Mouse (Mus musculus): ENCODE results near the gene Klc4.

Gene Klc4

DNA sequence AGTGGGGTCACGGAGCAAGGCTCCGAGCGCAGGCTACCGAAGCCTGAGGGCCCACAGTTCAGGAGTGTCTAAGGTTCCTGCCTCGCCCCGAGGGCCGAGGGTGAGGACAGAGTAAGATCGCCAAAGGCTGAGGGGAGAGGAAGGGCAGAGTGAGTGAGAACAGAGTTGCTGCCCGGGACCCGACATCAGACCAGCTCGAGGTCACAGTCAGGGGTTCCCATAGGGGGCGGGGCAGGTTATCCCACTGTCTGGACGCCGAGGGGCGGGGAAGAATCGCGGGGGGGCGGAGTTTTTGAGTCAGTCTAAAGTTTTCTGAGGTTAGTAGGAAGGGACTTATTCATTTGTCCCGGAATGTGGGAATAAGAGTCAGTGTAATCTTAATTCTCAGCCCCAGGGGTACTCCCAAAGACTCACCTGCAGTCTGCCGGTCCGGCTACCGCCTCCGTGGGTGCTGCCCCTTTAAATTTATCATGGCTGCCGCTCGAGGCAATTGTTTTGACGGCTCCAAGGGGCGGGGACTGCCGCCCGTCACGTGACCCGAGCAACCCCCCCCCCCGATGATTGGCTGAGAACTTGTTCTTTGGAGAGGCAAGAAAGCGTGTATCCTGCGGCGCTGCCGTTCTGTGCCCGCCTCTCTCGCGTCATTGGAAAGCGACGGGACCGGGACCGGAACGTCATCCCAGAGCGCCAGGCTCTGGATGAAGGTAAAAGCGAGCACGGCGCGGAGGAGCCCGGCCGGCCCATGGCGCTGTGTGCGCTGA, at the start of gene Klc4, which contains the start of gene Mrpl2:
Gene Klc4 (minus strand): TSS at position 462 of the 761 bp plus-strand sequence.
Gene Mrpl2 (plus strand): TSS at position 669 of the 761 bp plus-strand sequence.
- peak; percentile 95 to 98 for DNase-seq (ENCODE audit: low read depth in 1 of 2, low spot score in 2 of 2)

- no peak for DNase-seq (ENCODE audit: low read depth in 1 of 2, low spot score in 2 of 2)
These were observed 48.8 kb upstream of the Klc4 start for GRCm38 (mm10) chr17:46694517-46695063.

DNA sequence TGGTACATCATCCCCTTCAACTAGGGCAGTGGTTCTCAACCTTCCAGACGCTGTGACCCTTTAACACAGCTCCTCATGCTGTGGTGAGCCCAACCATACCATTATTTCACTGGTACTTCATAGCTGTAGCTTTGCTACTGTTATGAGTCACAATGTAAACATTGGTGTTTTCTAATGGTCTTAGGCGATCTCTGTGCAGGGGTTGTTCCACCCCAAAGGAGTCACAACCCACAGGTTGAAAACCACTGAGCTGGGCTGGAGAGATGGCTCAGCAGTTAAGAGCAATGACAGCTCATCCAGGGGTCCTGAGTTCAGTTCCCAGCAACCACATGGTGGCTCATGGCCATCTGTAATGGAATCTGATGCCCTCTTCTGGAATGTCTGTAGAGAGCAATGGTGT, 45.6 kb upstream of the Klc4 start:
- DNase-seq (ENCODE audit: low read depth in 1 of 2, low spot score in 2 of 2): no peak

- no peak for DNase-seq (ENCODE audit: low read depth in 1 of 2, low spot score in 2 of 2)
These were observed 44.8 kb upstream of the Klc4 start for GRCm38 (mm10) chr17:46690665-46691064.

DNA sequence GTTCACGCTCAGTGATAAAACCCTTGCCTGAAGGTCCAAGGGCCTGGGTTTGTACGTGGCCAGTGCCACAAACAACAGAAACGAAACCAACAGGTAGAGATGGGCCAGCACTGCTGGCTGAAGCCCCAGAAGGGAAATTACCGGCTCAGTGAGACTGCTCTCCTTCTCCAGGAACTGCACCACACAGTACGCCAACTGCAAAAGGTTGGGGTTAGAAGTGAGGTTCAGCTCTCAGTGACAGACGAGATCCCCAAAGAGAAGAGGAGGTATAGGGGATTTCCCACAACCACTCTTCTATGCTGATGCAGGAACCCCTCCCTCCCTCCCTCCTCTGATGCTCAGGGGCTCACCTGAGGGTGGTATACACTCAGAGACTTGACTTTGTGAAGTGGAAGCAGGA, 40.1 kb upstream of the Klc4 start:
- DNase-seq (ENCODE audit: low read depth in 1 of 2, low spot score in 2 of 2): no peak

DNA sequence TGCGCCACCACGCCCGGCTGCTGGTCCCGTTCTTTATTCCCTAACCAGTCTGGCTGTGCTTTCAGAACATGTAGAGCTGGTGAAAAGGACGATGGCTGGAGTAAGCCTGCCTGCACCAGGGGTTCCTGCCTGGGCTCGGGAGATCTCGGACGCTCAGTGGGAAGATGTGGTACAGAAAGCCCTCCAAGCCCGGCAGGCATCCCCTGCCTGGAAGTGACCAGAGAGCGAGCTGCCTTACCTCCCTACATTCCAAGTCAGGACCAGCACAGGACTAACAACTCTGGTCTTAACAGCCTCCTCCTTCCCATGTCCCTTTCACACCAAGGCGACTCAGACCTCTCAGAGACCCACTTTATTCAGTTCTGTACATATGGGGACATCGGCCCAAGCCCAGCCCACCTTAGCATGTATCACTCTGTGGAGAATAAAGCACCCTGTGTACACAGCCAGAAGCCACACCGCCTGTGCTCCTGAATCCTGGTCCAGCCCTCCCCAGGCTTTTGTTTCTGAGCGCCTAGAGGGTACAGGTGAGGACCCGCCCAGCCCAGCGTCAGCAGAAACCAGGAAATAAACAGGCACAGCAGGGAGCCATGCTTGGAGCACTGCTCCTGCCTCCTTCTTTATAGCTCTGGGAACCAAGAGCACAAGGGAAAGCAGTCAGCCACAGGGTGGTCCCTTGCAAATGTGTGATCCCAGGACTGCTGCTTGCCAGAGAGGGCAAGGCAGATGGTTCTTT, 37.0 kb upstream of the Klc4 start:
- no peak for DNase-seq (ENCODE audit: low read depth in 1 of 2, low spot score in 2 of 2)

- no peak for DNase-seq (ENCODE audit: low read depth in 1 of 2, low spot score in 2 of 2)
These were observed 35.8 kb upstream of the Klc4 start for GRCm38 (mm10) chr17:46681466-46682118.

DNA sequence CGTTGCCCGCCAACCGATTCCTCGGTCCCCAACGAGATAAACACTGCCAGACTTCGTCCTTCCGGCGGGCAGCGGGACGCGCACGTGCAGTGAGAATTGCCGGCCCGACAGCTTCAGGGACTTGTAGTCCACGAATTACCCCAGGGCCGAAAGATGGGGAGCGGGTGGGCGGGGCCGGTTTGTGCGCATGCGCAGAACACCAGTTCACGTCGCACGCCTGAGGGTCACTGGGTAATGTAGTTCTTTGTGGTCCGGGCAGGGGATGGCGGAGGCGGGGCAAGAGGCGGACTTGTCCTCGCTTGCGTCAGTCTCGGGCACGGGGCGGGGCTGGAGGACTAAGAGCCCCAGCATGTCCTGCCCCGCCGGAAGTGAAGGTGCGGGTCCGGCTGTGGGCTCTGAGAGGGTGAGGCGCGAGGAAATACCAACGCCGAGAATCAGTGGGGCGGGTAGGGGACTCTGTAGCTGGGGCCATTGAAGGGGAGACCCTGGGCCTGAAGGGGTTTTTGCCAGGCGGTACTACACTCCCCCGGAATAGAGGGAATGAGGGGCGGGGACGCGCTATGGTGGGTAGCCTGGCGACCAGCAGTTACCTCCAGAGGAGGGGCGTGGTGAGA, 35.0 kb upstream of the Klc4 start, which contains the start of gene Klhdc3:
Gene Klhdc3 (minus strand): TSS at position 155 of the 614 bp plus-strand sequence.
- DNase-seq (ENCODE audit: low read depth in 1 of 2, low spot score in 2 of 2): peak; percentile 90 to 92

GRCm38 (mm10) chr17:46679843-46680759, 34.3 kb upstream of the Klc4 start:
- peak in 1 of 2 experiments; percentile 15 for DNase-seq (ENCODE audit: low read depth in 1 of 2, low spot score in 2 of 2)

DNA sequence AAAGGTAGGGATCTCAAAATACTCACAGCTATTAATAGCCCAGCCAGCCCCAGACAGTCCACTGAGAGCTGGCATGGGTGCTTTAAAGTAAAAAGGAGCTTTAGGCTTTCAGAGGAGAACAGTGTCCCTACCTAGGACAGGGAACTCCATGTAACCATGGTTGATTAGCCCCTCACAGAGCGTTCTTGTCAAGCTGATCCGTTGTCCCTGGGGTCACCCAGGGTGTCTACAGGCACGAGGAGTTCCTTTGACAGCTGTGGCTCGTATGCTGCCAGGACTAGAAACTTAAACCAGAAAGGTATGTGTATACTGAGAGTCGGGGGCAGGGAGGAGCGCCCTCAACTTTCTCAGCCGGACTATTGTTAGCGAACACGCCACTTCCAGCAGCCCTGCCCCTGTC, 33.1 kb upstream of the Klc4 start:
- DNase-seq (ENCODE audit: low read depth in 1 of 2, low spot score in 2 of 2): no peak

GRCm38 (mm10) chr17:46678416-46678815, 32.6 kb upstream of the Klc4 start, which contains the start of gene Mea1:
Gene Mea1 (plus strand): TSS chr17:46678793.
- no peak for DNase-seq (ENCODE audit: low read depth in 1 of 2, low spot score in 2 of 2)

DNA sequence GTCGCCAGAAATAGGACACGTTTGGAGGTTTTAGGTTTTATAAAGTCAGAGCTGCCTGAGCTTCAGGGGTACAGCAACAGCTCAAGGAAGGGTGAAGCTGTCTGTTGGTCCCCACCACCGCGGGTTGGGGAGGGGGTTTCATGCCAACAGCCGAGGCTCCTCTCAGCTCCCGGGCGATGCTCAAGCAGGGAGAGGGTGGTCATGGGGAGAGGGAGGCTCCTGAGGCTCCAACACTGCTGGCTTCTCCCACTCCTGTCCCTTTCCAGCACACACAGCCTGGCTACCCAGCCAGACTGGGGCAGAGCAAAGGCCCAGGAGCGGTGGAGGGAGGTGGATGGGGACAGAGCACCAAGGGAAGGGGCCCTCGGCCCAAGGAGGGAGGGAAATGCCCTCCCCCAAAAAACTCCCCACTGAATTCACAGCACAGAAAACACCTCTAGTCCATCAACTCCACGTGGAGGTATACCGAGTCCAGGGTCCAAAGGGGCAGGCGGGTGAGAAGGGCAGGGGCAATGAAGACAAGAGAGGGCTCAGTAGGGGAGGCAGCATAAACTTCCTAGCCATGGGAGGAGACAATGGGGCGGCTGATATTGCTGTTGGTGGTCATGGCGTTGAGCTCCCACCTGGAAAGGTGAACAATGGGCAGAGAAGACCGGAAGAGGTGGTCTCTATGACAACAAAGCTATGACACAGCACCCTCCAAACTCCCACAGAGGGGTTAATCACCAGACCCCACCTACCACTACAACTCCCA, 28.9 kb upstream of the Klc4 start:
- DNase-seq (ENCODE audit: low read depth in 1 of 2, low spot score in 2 of 2): no peak

- DNase-seq (ENCODE audit: low read depth in 1 of 2, low spot score in 2 of 2): peak; percentile 72 to 79
These were observed 28.2 kb upstream of the Klc4 start, which contains the start of gene Rrp36 for GRCm38 (mm10) chr17:46673850-46674529. Gene Rrp36 (minus strand): TSS chr17:46674352.

GRCm38 (mm10) chr17:46669911-46670310, 24.1 kb upstream of the Klc4 start:
- no peak for DNase-seq (ENCODE audit: low read depth in 1 of 2, low spot score in 2 of 2)

- DNase-seq (ENCODE audit: low read depth in 1 of 2, low spot score in 2 of 2): no peak
These were observed 21.9 kb upstream of the Klc4 start for GRCm38 (mm10) chr17:46667712-46668111.

- no peak for DNase-seq (ENCODE audit: low read depth in 1 of 2, low spot score in 2 of 2)
These were observed 16.9 kb upstream of the Klc4 start for GRCm38 (mm10) chr17:46662730-46663129.

DNA sequence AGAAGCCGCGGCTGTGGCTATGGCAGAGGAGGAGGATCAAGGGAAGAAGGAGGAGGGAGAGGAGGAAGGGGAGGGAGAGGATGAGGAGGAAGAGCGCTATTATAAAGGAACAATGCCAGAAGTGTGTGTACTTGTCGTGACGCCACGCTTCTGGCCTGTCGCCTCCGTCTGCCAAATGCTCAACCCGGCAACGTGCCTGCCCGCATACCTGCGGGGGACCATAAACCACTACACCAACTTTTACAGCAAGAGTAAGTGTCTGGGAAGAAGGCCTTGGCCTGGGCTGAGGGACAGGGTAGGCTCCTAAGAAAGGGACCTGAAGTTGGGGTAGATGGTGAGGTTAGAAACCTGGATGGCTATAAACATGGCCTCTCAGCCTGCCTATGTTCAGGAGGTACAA, 16.2 kb upstream of the Klc4 start:
- DNase-seq (ENCODE audit: low read depth in 1 of 2, low spot score in 2 of 2): no peak

- no peak for DNase-seq (ENCODE audit: low read depth in 1 of 2, low spot score in 2 of 2)
These were observed 15.5 kb upstream of the Klc4 start for GRCm38 (mm10) chr17:46661351-46661750.

DNA sequence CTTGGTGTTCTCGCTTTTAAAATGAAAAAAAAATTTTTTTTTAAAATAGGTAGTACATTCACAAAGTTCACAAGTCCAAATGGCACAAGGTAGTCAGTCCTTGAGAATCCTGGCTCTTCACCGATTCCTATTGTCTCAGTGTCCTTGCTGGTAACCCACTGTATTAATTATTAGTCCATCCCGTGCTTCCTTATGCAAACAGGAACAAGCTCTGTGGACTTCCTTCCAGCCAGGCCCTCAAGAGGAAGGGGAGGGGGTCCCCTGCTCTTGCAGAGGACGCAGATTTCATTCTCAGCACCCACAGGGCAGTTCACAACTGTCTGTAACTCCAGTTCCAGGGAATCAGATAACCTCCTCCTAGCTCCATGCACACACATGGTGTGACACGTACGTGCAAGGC, 10.2 kb upstream of the Klc4 start:
- DNase-seq (ENCODE audit: low read depth in 1 of 2, low spot score in 2 of 2): no peak

Measured in monocyte, adult 2 months (primary cell).